Mouse (Mus musculus) midbrain, embryonic 11.5 days (tissue): ENCODE measurements around the gene Prss2. TPM values are rescaled to one million over a fixed set of nuclear protein-coding genes. Genes with fewer than 3 reads are reported as not detected.
"Not testable (repeated sequence)": the region's sequence is repeated elsewhere in the genome, so short reads cannot be mapped to it uniquely, and the experiment has no call there.

Experiments
- ATAC-seq: fragments of 200-750 bp; cut with Nextera tagmentation; 2 replicates; pipeline ENCODE4 v1.8.0; 2017; ENCODE audit warnings: moderate TSS enrichment, moderate library complexity; ENCODE audit not compliant: low FRiP score
- DNase-seq: peaks from one replicate; pipeline ENCODE4 v3.0.0; 2015; ENCODE audit warnings: low spot score; ENCODE audit errors: missing footprints
- H3K27ac ChIP-seq: fragments of 300-500 bp; sonication (generic); 2 replicates; pipeline ENCODE4 v1.5.1; 2014; ENCODE audit warnings: low read depth, low read length
- H3K27me3 ChIP-seq: fragments of 300-500 bp; sonication (generic); 2 replicates; pipeline ENCODE4 v1.6.1; 2014; ENCODE audit warnings: mild to moderate bottlenecking, low read length, moderate library complexity, mixed read lengths; ENCODE audit not compliant: control insufficient read depth, insufficient read depth
- H3K36me3 ChIP-seq: fragments of 300-500 bp; sonication (generic); 2 replicates; pipeline ENCODE4 v1.6.1; 2014; ENCODE audit warnings: mild to moderate bottlenecking, low read length, moderate library complexity, mixed read lengths; ENCODE audit not compliant: control insufficient read depth, insufficient read depth
- H3K4me1 ChIP-seq: fragments of 300-500 bp; sonication (generic); 2 replicates; pipeline ENCODE4 v1.6.1; 2014; ENCODE audit warnings: low read length; ENCODE audit not compliant: control insufficient read depth, insufficient read depth
- H3K4me2 ChIP-seq: fragments of 300-500 bp; sonication (generic); 2 replicates; pipeline ENCODE4 v1.6.1; 2014; ENCODE audit warnings: mild to moderate bottlenecking, moderate library complexity
- H3K4me3 ChIP-seq: fragments of 300-500 bp; sonication (generic); 2 replicates; pipeline ENCODE4 v1.5.1; 2014; ENCODE audit warnings: low read depth, low read length
- H3K9ac ChIP-seq: fragments of 300-500 bp; sonication (generic); 2 replicates; pipeline ENCODE4 v1.6.1; 2014; ENCODE audit warnings: low read length
- H3K9me3 ChIP-seq: fragments of 300-500 bp; sonication (generic); 2 replicates; pipeline ENCODE4 v1.6.1; 2016; ENCODE audit warnings: low read length; ENCODE audit not compliant: control insufficient read depth
- WGBS: fragments of 180-500 bp; shearing (Covaris S2); extraction: QIAGEN DNeasy Blood & Tissue Kit; methylation state at CpG from one replicate; pipeline ENCODE4 v1.1.7; 2014; 5-methylcytosine and 5-hydroxymethylcytosine counted together
- polyA plus RNA-seq: library from polyadenylated mRNA; unstranded; fragments of >200 nt; fragmentation: Nextera tagmentation; extraction: Ambion mirVana; gene quantifications from 2 replicates; pipeline ENCODE4 v1.2.1, GENCODE M21; 2014

Prss2 gene
- polyA plus RNA-seq, 1 experiment from 2014 or later = not detected

DNA sequence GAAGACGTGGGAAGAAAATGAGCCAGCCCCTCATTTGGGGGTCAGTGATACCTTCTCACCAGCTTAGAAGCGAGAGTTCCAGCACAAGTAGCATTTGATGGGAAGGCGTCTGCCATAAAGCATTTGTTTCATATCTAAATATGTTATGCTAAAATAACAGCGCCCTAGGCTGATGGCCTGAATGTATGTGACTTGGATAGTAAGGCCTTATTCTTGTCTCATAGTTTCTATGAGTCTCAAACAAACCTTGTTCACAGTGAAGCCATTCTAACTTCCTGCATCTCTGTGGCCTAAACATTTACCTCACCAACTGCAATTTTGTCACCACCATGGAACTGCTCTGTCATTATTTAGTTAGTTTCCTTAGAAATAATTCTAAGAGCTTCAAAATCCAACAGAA lies 41.0 kb downstream of the Prss2 start:
- DNase-seq (peak; percentile 83), ATAC-seq (0 out of 2 replicates have a peak, but pooled peaks have one; percentile 29)
- Histone ChIP-seq H3K36me3 (no peaks in the 10 kb centered on the region), H3K4me3 (no peak overlapping the region), H3K9me3 (no peaks in the 10 kb centered on the region), H3K4me2 (peak overlapping the region; percentile 2; the same call in 1 of the 2 replicates), H3K9ac (no peak overlapping the region), H3K27ac (no peak overlapping the region), H3K27me3 (no peaks in the 10 kb centered on the region), H3K4me1 (no peaks in the 10 kb centered on the region)
- WGBS = 90% methylated on average over 4 of the region's 4 CpGs

DNA sequence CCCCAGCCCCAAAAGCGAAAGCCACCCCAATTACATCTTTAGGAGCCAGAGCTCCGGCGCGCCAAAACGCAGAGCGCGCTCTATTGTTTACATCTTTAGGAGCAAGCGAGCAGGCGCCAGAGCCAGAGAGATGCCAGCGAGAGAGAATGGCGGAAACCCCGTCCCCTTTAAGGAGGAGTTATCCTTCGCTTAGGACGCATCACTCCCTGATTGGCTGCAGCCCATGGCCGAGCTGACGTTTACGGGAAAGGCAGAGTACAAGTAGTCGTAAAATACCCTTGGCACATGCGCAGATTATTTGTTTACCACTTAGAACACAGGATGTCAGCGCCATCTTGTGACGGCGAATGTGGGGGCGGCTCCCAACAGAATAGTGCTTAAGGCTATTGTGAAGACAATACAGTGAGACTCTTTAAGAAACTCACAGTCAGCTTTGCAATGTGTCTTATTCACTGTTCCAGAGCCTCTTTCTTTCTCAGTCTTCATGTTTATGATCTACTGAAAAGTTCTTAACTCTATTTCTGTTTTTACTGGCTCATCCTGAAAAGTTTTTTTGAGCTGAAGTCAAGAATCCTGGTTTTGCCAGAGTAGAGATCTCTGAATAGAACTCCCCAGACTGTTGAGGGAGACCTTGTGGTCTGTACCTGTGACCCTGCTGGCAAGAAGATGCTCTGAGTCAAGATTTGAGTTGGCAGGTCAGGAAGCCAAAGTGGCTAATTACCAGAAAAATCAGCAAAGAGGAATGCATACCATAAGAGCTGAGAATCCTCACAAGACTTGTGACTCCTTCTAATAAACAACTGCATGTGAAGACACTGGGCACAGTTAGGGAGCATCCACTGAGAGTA lies 41.7 kb downstream of the Prss2 start:
- WGBS = 55% methylated on average over 4 of the region's 23 CpGs
- not testable (repeated sequence) for H3K9me3 ChIP-seq, H3K36me3 ChIP-seq, H3K4me2 ChIP-seq, H3K4me3 ChIP-seq, H3K9ac ChIP-seq, H3K27me3 ChIP-seq, H3K4me1 ChIP-seq, H3K27ac ChIP-seq
- peak; percentile 71 for ATAC-seq
- peak; percentile 85 for DNase-seq

- H3K36me3 ChIP-seq = no peaks in the 10 kb centered on the region
- no peak for DNase-seq
Observed at GRCm38 (mm10) chr6:41565261-41565660, 43.7 kb downstream of the Prss2 start.

DNA sequence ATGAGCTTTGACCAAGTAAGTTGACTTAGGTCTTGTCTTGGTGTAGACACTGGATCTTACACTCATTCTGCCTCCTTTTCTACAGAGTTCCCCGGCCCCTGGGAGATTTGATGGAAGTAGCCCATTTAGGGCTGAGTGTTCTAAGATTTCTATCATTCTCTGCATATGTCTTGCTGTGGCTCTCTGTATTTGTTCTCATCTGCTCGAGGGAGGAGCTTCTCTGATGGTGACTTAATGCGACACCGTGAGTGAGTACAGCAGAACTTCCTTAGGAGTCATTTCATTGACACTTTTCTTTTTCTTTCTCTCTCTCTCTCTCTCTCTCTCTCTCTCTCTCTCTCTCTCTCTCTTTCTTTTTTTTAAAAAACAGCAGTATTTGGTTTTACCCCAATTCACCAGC lies 45.4 kb downstream of the Prss2 start:
- Histone ChIP-seq H3K27ac (no peak overlapping the region), H3K4me1 (no peaks in the 10 kb centered on the region), H3K36me3 (no peaks in the 10 kb centered on the region), H3K27me3 (no peaks in the 10 kb centered on the region), H3K4me3 (no peak overlapping the region), H3K9ac (no peak overlapping the region), H3K9me3 (no peaks in the 10 kb centered on the region), H3K4me2 (no peak overlapping the region)
- no peak for DNase-seq
- no peak for ATAC-seq
- WGBS = 91% methylated on average over 4 of the region's 4 CpGs

More at GRCm38 (mm10) chr6:41565261-41565660, 43.7 kb downstream of the Prss2 start:
- Histone ChIP-seq H3K4me1 (no peaks in the 10 kb centered on the region), H3K9me3 (no peaks in the 10 kb centered on the region), H3K4me2 (no peak overlapping the region), H3K27me3 (no peaks in the 10 kb centered on the region), H3K4me3 (no peak overlapping the region), H3K9ac (no peak overlapping the region), H3K27ac (no peak overlapping the region)
- no peak for ATAC-seq
- 61% methylated on average over 1 of the region's 1 CpGs for WGBS

DNA sequence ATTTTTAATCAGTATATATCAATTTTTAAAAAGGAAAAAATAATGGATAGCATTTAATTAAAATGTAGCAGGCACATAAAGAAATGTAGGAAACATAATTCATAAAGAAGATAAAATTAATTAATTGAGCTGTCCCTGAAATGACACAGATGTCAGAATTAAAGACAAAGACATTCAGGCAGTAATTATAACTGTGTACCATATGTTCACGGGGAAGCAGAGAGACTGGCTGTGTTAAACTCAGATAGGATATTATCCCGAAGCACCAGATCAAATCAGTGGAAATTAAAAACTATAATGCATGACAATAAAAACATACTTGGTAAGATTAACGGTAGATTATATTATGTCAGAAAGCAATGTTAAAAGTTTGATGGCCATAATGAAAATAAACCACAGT lies 47.5 kb downstream of the Prss2 start:
- Histone ChIP-seq H3K4me3 (no peak overlapping the region), H3K9ac (no peak overlapping the region), H3K4me1 (no peaks in the 10 kb centered on the region), H3K36me3 (no peaks in the 10 kb centered on the region), H3K27ac (no peak overlapping the region), H3K4me2 (no peak overlapping the region), H3K27me3 (no peaks in the 10 kb centered on the region), H3K9me3 (no peaks in the 10 kb centered on the region)
- DNase-seq (no peak), ATAC-seq (no peak)
- WGBS = 84% methylated on average over 3 of the region's 3 CpGs

Other genes with a start within 250 kb of the Prss2 start
- not detected in 2 replicates for gene Try4, start 219.5 kb upstream of the Prss2 start, polyA plus RNA-seq
- not detected in 2 replicates for gene Try5, start 204.9 kb upstream of the Prss2 start, polyA plus RNA-seq
- not detected in 2 replicates for gene Try10, start 167.7 kb upstream of the Prss2 start, polyA plus RNA-seq
- not detected in 2 replicates for gene Prss3, start 144.1 kb upstream of the Prss2 start, polyA plus RNA-seq
- gene Gm5771, start 129.4 kb upstream of the Prss2 start, polyA plus RNA-seq = not detected in 2 replicates
- not detected in 2 replicates for gene Gm10334, start 75.6 kb upstream of the Prss2 start, polyA plus RNA-seq
- not detected in 2 replicates for gene Prss1, start 62.9 kb upstream of the Prss2 start, polyA plus RNA-seq
- gene Ephb6, start 83.7 kb downstream of the Prss2 start, polyA plus RNA-seq = 9.9 and 10.7 TPM in 2 replicates
- 0.26 and 0.27 TPM in 2 replicates for gene Trpv6, start 114.6 kb downstream of the Prss2 start, polyA plus RNA-seq
- gene Trpv5, start 159.0 kb downstream of the Prss2 start, polyA plus RNA-seq = not detected in 2 replicates
- not detected in 2 replicates for gene Llcfc1, start 162.6 kb downstream of the Prss2 start, polyA plus RNA-seq
- 11.0 and 11.7 TPM in 2 replicates for gene Kel, start 182.6 kb downstream of the Prss2 start, polyA plus RNA-seq